Mouse (Mus musculus) small intestine, adult 2 months (tissue): ENCODE measurements around the gene Gm43720.
A peak's percentile ranks its signal among the peaks of the same experiment; 100 is the strongest.

Source experiments
- CTCF ChIP-seq: fragments of 200-500 bp; IDR thresholded peaks from 2 replicates; pipeline ENCODE4 v1.5.1; 2012; ENCODE audit warnings: low read depth, mild to moderate bottlenecking, control low read depth, inconsistent platforms, low read length, moderate library complexity, mixed read lengths; ENCODE audit not compliant: insufficient replicate concordance, insufficient read length; ENCODE audit errors: extremely low read depth
- POLR2A ChIP-seq: fragments of 200-500 bp; IDR thresholded peaks from 2 replicates; pipeline ENCODE4 v1.6.1; 2012; ENCODE audit warnings: low read depth, mild to moderate bottlenecking, control low read depth, inconsistent platforms, low read length, moderate library complexity

DNA sequence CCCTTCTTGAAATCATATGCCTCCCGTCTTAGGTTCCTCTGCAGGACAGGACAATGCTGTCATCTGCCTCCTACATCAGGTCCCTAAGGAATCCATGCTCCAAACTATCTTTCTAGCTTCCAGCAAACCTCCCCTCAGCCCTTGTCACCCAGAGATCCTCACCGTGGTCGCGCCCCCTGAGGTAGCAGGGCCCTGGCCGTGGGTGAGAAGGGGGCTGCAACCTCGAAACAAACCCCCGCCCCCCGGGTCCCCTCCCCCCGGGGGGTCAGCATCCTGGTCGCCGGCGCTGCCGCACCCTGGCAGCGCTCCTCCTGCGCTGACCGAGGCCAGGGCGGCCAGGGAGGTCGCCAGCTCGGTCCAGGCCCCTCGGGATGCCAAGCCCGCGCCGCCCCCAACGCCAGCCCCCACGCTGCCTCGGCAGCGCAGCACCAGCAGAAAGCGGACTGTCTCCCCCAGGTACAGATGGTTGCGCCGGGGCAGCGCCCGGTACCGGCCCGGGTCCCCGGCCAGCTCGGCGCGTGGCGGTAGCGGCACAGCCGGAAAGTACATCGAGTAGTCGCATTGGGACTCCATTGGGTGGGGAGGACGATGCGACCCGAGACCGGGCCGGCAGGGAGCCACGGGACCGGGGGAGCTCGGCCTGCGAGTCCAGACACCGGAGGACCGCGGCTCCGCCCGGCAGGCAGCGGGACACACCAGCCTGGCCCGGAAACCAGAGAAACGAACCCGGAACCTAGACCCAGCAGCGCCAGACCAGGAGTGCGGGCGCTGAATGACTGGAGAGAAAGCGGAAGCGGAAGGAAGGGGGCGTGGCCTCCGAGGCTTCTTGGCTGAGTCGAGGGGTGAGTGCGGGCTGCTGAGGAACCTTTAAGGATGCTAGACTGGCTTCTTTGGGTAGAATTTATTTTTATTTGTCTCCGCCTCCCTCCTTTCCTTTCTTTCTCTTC lies 16.2 kb downstream of the Gm43720 start, which contains the start of gene BC037034:
- no peak for TF ChIP-seq CTCF
- TF ChIP-seq POLR2A: peak; percentile 92
